ENCODE assay signal across 9 mouse cellular contexts in genomic region chrX:151047431-151048058, GRCm38 (mm10). TPM values are rescaled to one million over a fixed set of nuclear protein-coding genes. Genes with fewer than 3 reads are reported as not detected.
DNase-seq lines count a peak whose midpoint lies in the region; ATAC-seq and TF ChIP-seq lines count a peak whose summit lies in the region.
"Had no signal": no experiment of that assay in that cellular context is flagged by ENCODE, and none has a peak within 500 bp of the region (broad histone marks: within the 10 kb centered on the region; RNA-seq: fewer than 3 reads in every experiment).

No protein-coding gene starts in this region.

- no peaks in the 10 kb centered on the region for H3K27me3 ChIP-seq in heart, embryonic 12.5 days (replicated peaks)
- H3K27me3 ChIP-seq in testis, adult 2 months (ENCODE audit: control insufficient read depth, insufficient read depth, low read length), result no peaks in the 10 kb centered on the region

- TF ChIP-seq POLR2A in testis, adult 2 months (IDR thresholded peaks at IDR 0.05; ENCODE audit: control insufficient read depth, low read depth, low read length), result no peak

- peak overlapping the region; percentile 74 for H3K4me2 ChIP-seq in heart, embryonic 12.5 days

- 0 out of 2 replicates have a peak, but pooled peaks cover 5% of the 10 kb centered on the region for H3K9me3 ChIP-seq in heart, embryonic 12.5 days (replicated peaks)
- H3K9me3 ChIP-seq: G1E had no signal

- WGBS in heart, embryonic 12.5 days, result 22% methylated on average over 37 of the region's 56 CpGs

- H3K4me3 ChIP-seq in heart, embryonic 12.5 days, result peak overlapping the region; percentile 86
- peak overlapping the region; percentile 84 for H3K4me3 ChIP-seq in testis, adult 2 months (ENCODE audit: control insufficient read depth, low read depth, low read length)

- peak; percentile 66 for ATAC-seq in heart, embryonic 12.5 days (ENCODE audit: insufficient number of reproducible peaks, low FRiP score)

- H3K4me1 ChIP-seq in heart, embryonic 12.5 days (replicated peaks), result peaks cover 19% of the 10 kb centered on the region
- no peaks in the 10 kb centered on the region for H3K4me1 ChIP-seq in testis, adult 2 months (ENCODE audit: control insufficient read depth, insufficient read depth, low read length)

- TF ChIP-seq CTCF in testis, adult 2 months (IDR thresholded peaks at IDR 0.05; ENCODE audit: control insufficient read depth, insufficient read depth, insufficient replicate concordance, low read depth, low read length), result no peak

- peak; percentile 24 to 52 for DNase-seq in layer of hippocampus, postnatal 10 days (ENCODE audit: low spot score in 2 of 2)
- no peak for DNase-seq in layer of hippocampus, adult 9-11 months
- DNase-seq in T-cell, adult 2 months (ENCODE audit: low spot score), result peak; percentile 2
- DNase-seq in embryo, embryonic 9.5 days (ENCODE audit: extremely low spot score), result peak; percentile 25
- peak; percentile 13 for DNase-seq in kidney, adult 9 months
- DNase-seq in lung, postnatal 10 days, result peak; percentile 26

- peak overlapping the region; percentile 89 for H3K27ac ChIP-seq in heart, embryonic 12.5 days (ENCODE audit: poor library complexity, severe bottlenecking)
- no peak overlapping the region for H3K27ac ChIP-seq in testis, adult 2 months (ENCODE audit: control insufficient read depth, insufficient read depth, low read depth, low read length)

- peak overlapping the region; percentile 92 for H3K9ac ChIP-seq in heart, embryonic 12.5 days

- no peaks in the 10 kb centered on the region for H3K36me3 ChIP-seq in heart, embryonic 12.5 days
- H3K36me3 ChIP-seq in testis, adult 2 months (ENCODE audit: control insufficient read depth, insufficient read depth, low read length), result no peaks in the 10 kb centered on the region
- H3K36me3 ChIP-seq: G1E had no signal

RNA-seq across cellular contexts. Expression of gene Fgd1, which starts 1.6 kb away (rescaled TPM):
- 10 to 100 TPM; 33.5 to 38.4 TPM for total RNA-seq in layer of hippocampus, postnatal 10 days (2021)
- 9.3 and 10.1 TPM in 2 replicates for polyA plus RNA-seq in heart, embryonic 12.5 days (2016; fragmentation: Nextera tagmentation; extraction: Ambion mirVana)
- polyA plus RNA-seq in testis, adult 2 months (2012; rRNA removed), result 1.3 TPM in 2 replicates
- total RNA-seq: G1E had no signal
- polyA plus RNA-seq: G1E had no signal

RNA-seq across cellular contexts. Expression of gene Gnl3l, which starts 30.4 kb away (rescaled TPM):
- total RNA-seq in layer of hippocampus, postnatal 10 days (2021), result 100 to 1,000 TPM; 206 to 226 TPM
- polyA plus RNA-seq in heart, embryonic 12.5 days (2016; fragmentation: Nextera tagmentation; extraction: Ambion mirVana), result 28.7 and 29.8 TPM in 2 replicates
- 1.4 and 1.7 TPM in 2 replicates for polyA plus RNA-seq in testis, adult 2 months (2012; rRNA removed)

RNA-seq across cellular contexts. Expression of gene Tsr2, which starts 48.8 kb away (rescaled TPM):
- total RNA-seq in layer of hippocampus, postnatal 10 days (2021), result 10 to 100 TPM; 52.6 to 56.6 TPM
- 20.8 and 22.1 TPM in 2 replicates for polyA plus RNA-seq in heart, embryonic 12.5 days (2016; fragmentation: Nextera tagmentation; extraction: Ambion mirVana)
- 2.3 and 2.7 TPM in 2 replicates for polyA plus RNA-seq in testis, adult 2 months (2012; rRNA removed)

Comparison
In these comparisons a context has a peak if more than half of its experiments do, and no peak if none do; other contexts are left out.
1. RNA of gene Gnl3l, which starts 30.4 kb away (polyA plus RNA-seq): 28.7 to 29.8 TPM in heart, embryonic 12.5 days; 1.4 to 1.7 TPM in testis, adult 2 months; every median in the first group is over 10 times any median in the second.